Mouse (Mus musculus) intestine, postnatal 0 days (tissue): ENCODE measurements around the gene Trpm1. TPM values are rescaled to one million over a fixed set of nuclear protein-coding genes. Genes with fewer than 3 reads are reported as not detected.

Experiments used
- ATAC-seq: fragments of 200-750 bp; cut with Nextera tagmentation; 2 replicates; pipeline ENCODE4 v1.8.0; 2017; ENCODE audit warnings: mild to moderate bottlenecking, moderate TSS enrichment, moderate library complexity
- H3K27ac ChIP-seq: fragments of 300-500 bp; sonication (generic); 2 replicates; pipeline ENCODE4 v1.5.1; 2014; ENCODE audit warnings: mild to moderate bottlenecking, low read depth, low read length, moderate library complexity
- H3K27me3 ChIP-seq: fragments of 300-500 bp; sonication (generic); replicated peaks from 2 replicates; pipeline ENCODE4 v1.6.1; 2014; ENCODE audit warnings: low read length, mixed read lengths; ENCODE audit not compliant: control insufficient read depth, insufficient read depth
- H3K36me3 ChIP-seq: fragments of 300-500 bp; sonication (generic); 2 replicates; pipeline ENCODE4 v1.6.1; 2014; ENCODE audit warnings: mild to moderate bottlenecking, moderate library complexity; ENCODE audit not compliant: control insufficient read depth, insufficient read depth
- H3K4me1 ChIP-seq: fragments of 300-500 bp; sonication (generic); replicated peaks from 2 replicates; pipeline ENCODE4 v1.6.1; 2014; ENCODE audit warnings: antibody characterized with exemption, low read length, mixed read lengths; ENCODE audit not compliant: control insufficient read depth, insufficient read depth
- H3K4me2 ChIP-seq: fragments of 300-500 bp; sonication (generic); replicated peaks from 2 replicates; pipeline ENCODE4 v1.6.1; 2014; ENCODE audit warnings: low read depth, mild to moderate bottlenecking, moderate library complexity
- H3K4me3 ChIP-seq: fragments of 300-500 bp; sonication (generic); 2 replicates; pipeline ENCODE4 v1.5.1; 2014; ENCODE audit warnings: low read depth, low read length
- H3K9ac ChIP-seq: fragments of 300-500 bp; sonication (generic); 2 replicates; pipeline ENCODE4 v1.6.1; 2014; ENCODE audit warnings: mild to moderate bottlenecking, low read depth, low read length
- H3K9me3 ChIP-seq: fragments of 300-500 bp; sonication (generic); 2 replicates; pipeline ENCODE4 v1.6.1; 2016; ENCODE audit warnings: mixed run types; ENCODE audit not compliant: control insufficient read depth
- CTCF ChIP-seq: sonication (generic); IDR thresholded peaks from 2 replicates; pipeline ENCODE4 v1.5.1; 2016; ENCODE audit warnings: low read depth, mild to moderate bottlenecking, control low read depth, antibody characterized with exemption, moderate library complexity
- WGBS: fragments of 180-500 bp; shearing (Covaris S2); extraction: QIAGEN DNeasy Blood & Tissue Kit; methylation state at CpG from one replicate; pipeline ENCODE4 v1.1.7; 2014; 5-methylcytosine and 5-hydroxymethylcytosine counted together
- polyA plus RNA-seq: library from polyadenylated mRNA; unstranded; fragments of >200 nt; fragmentation: Nextera tagmentation; extraction: Ambion mirVana; gene quantifications from 2 replicates; pipeline ENCODE4 v1.2.1, GENCODE M21; 2015

Trpm1 gene
- polyA plus RNA-seq, 1 experiment from 2014 or later: not detected

DNA sequence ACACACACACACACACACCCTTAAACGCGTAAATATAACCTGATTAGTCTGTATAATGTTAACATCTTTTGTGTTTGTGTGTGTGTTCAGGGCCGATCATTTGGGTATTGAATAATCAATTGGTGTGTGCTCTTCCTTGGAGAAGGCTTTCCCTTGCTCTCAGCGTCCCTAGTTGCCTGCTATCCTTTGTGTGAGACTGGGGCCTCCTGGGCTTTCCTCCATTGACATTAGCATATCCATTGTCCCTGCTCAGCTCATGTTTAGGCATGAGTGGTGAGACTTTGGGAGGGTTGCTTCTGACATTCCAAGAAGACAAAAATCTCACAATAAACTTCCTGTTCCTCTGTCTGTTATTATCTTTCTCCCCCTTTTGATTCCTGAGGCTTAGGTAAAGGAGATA is 118.3 kb downstream of the Trpm1 start:
- Histone ChIP-seq H3K9me3 (no peaks in the 10 kb centered on the region), H3K36me3 (no peaks in the 10 kb centered on the region), H3K4me1 (no peaks in the 10 kb centered on the region), H3K27me3 (peaks cover 14% of the 10 kb centered on the region), H3K27ac (no peak overlapping the region), H3K4me2 (no peak overlapping the region), H3K9ac (no peak overlapping the region), H3K4me3 (no peak overlapping the region)
- 43% methylated on average over 4 of the region's 4 CpGs for WGBS
- no peak for ATAC-seq
- no peak for TF ChIP-seq CTCF

GRCm38 (mm10) chr7:64275518-64275917 is 121.9 kb downstream of the Trpm1 start:
- Histone ChIP-seq H3K27me3 (no peaks in the 10 kb centered on the region), H3K9ac (no peak overlapping the region), H3K4me2 (no peak overlapping the region), H3K9me3 (no peaks in the 10 kb centered on the region), H3K4me3 (no peak overlapping the region), H3K27ac (no peak overlapping the region), H3K4me1 (no peaks in the 10 kb centered on the region), H3K36me3 (no peaks in the 10 kb centered on the region)
- TF ChIP-seq CTCF: no peak
- ATAC-seq: no peak
- 77% methylated on average over 4 of the region's 4 CpGs for WGBS

GRCm38 (mm10) chr7:64276921-64277320 is 123.3 kb downstream of the Trpm1 start:
- Histone ChIP-seq H3K27ac (no peak overlapping the region), H3K27me3 (no peaks in the 10 kb centered on the region), H3K4me1 (no peaks in the 10 kb centered on the region), H3K4me2 (no peak overlapping the region), H3K9me3 (no peaks in the 10 kb centered on the region), H3K9ac (no peak overlapping the region), H3K36me3 (no peaks in the 10 kb centered on the region), H3K4me3 (no peak overlapping the region)
- no peak for ATAC-seq
- WGBS: 44% methylated on average over 6 of the region's 6 CpGs
- TF ChIP-seq CTCF: no peak

- no peaks in the 10 kb centered on the region for H3K27me3 ChIP-seq
- 91% methylated on average over 1 of the region's 1 CpGs for WGBS
- no peak overlapping the region for H3K4me3 ChIP-seq
- H3K9ac ChIP-seq: no peak overlapping the region
- H3K4me1 ChIP-seq: no peaks in the 10 kb centered on the region
- no peak for ATAC-seq
- no peak overlapping the region for H3K4me2 ChIP-seq
- no peaks in the 10 kb centered on the region for H3K9me3 ChIP-seq
- no peak overlapping the region for H3K27ac ChIP-seq
- TF ChIP-seq CTCF: no peak
- no peaks in the 10 kb centered on the region for H3K36me3 ChIP-seq
Observed at GRCm38 (mm10) chr7:64278526-64278925, 124.9 kb downstream of the Trpm1 start.

DNA sequence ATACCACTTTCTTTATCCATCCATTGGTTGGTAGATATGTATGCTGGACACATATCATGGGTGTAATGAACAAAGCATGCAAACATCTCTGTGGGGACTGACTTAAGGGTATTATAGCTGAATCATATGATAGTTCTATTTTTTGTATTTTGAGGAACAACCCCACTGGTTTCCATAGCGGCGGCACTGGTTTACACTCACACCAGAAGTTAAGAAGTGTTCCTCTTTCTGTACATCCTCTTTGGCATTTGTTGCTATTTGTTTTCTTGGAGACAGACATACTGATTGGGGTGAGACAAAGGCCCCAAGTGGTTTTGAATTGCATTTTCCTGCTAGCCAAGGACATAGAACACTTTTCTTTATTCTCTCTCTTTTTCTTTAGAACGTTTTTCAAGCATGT is 125.9 kb downstream of the Trpm1 start:
- 79% methylated on average over 3 of the region's 3 CpGs for WGBS

DNA sequence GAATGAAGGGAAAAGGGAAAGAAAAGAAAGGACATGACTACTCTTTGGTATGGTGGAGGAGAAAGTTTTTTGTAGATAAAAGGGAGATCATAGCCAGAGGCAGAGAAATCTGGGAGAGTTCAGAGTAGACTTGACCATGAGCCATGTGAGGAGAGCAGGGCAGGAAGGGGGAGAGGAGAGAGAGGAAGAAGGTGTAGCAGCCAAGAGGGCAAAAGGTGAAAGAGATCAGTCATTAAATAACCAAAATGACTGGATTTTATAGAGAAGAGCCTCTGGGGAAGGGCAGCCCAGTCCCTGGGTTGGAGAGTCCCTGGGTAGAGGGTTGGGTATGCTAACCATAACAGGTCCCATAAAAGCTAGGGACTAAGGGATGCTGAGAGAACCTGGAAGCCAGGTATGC is 132.9 kb downstream of the Trpm1 start:
- Histone ChIP-seq H3K4me2 (peak overlapping the region; percentile 82; the same call in 1 of the 2 replicates), H3K27me3 (no peaks in the 10 kb centered on the region), H3K9ac (no peak overlapping the region), H3K4me3 (no peak overlapping the region), H3K36me3 (no peaks in the 10 kb centered on the region), H3K4me1 (peaks cover 4% of the 10 kb centered on the region), H3K9me3 (no peaks in the 10 kb centered on the region), H3K27ac (no peak overlapping the region)
- ATAC-seq: no peak
- no peak for TF ChIP-seq CTCF

More for the DNA sequence above, 125.9 kb downstream of the Trpm1 start:
- Histone ChIP-seq H3K36me3 (no peaks in the 10 kb centered on the region), H3K4me3 (no peak overlapping the region), H3K4me1 (no peaks in the 10 kb centered on the region), H3K9ac (no peak overlapping the region), H3K27ac (no peak overlapping the region), H3K27me3 (no peaks in the 10 kb centered on the region), H3K4me2 (no peak overlapping the region), H3K9me3 (no peaks in the 10 kb centered on the region)
- no peak for ATAC-seq
- TF ChIP-seq CTCF: no peak
